Mouse (Mus musculus) embryonic fibroblast, embryonic 13.5 days (primary cell): ENCODE results near the gene Hadha. TPM values are rescaled to one million over a fixed set of nuclear protein-coding genes. Genes with fewer than 3 reads are reported as not detected.

Experiments
- H3K27ac ChIP-seq: 2 replicates; pipeline ENCODE4 v1.5.1; 2012; ENCODE audit warnings: low read length, control low read depth, inconsistent platforms; ENCODE audit not compliant: insufficient read depth
- H3K4me1 ChIP-seq: 2 replicates; pipeline ENCODE4 v1.6.1; 2011; ENCODE audit warnings: low read length; ENCODE audit not compliant: control insufficient read depth, insufficient read depth
- H3K4me3 ChIP-seq: 2 replicates; pipeline ENCODE4 v1.5.1; 2011; ENCODE audit warnings: mild to moderate bottlenecking, control low read depth, low read length; ENCODE audit not compliant: insufficient read depth
- CTCF ChIP-seq: IDR thresholded peaks from 2 replicates; pipeline ENCODE4 v1.5.1; 2011; ENCODE audit warnings: mild to moderate bottlenecking, control low read depth, low read length, moderate library complexity, borderline replicate concordance; ENCODE audit not compliant: insufficient read depth
- POLR2A ChIP-seq: IDR thresholded peaks from 2 replicates; pipeline ENCODE4 v1.6.1; 2011; ENCODE audit warnings: low read depth, mild to moderate bottlenecking, control low read depth, low read length, moderate library complexity
- polyA plus RNA-seq: library from polyadenylated mRNA; stranded (reverse); fragments of >200 nt; gene quantifications from 2 replicates; pipeline ENCODE4 v1.2.4, GENCODE M21; 2011; ENCODE audit warnings: low read depth; ENCODE audit not compliant: missing spikeins, insufficient read length

The Hadha gene
- polyA plus RNA-seq, 1 experiment, result 114 TPM

DNA sequence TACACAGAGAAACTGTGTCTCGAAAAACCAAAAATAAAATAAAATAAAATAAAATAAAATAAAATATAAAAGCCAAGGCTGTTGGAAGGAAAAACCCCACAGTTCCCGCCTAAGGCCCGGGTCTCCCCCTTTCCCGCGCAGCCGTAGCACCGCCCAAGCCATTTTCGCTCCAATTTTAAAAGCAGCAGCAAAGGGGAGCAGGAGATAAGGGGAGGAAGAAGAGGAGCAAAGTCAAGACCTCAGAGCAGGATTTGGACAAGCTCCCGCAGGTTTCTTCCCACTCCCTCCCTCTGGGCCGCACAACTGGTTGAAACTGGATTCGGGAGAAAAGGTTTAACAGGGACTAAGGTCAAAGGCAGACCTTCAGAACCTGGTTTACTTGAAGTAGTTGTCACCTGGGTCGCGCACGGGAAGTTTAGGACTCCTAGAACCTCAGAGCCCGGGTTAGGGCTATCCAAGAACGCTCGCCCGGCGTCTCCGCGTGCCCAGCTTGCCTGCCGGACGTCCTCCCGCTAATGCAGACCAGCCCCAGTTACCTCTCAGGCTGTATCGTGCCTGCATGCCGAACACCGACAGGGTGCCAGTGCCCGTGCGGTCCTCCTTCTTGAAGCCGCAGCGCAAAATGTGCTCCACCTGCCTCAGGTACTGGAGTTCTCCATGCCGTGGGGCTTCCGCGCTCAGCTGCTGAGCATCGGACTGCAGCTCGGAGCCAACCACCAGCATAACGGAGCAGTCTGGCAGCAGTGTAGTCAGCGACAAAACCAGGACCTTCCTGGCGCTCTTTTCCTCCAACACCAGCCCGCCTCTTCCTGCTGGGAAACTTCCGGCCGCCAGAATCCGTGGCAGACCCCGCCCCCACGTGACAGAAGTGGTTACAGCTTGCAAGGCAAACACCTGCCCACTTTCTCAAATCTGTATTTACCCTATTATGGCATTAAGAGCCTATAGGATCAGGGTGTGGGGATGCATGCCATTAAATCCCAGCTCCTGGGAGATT is 81.8 kb downstream of the Hadha start, which contains the start of gene Tyms:
Gene Tyms, minus strand, starts transcription at position 793 of the 997 bp plus-strand sequence.
- TF ChIP-seq CTCF (no peak), POLR2A (peak; percentile 95)
- Histone ChIP-seq H3K4me1 (no peaks in the 10 kb centered on the region), H3K4me3 (peak within 1 kb of the TSS; percentile 98), H3K27ac (peak within 1 kb of the TSS; percentile 42)

DNA sequence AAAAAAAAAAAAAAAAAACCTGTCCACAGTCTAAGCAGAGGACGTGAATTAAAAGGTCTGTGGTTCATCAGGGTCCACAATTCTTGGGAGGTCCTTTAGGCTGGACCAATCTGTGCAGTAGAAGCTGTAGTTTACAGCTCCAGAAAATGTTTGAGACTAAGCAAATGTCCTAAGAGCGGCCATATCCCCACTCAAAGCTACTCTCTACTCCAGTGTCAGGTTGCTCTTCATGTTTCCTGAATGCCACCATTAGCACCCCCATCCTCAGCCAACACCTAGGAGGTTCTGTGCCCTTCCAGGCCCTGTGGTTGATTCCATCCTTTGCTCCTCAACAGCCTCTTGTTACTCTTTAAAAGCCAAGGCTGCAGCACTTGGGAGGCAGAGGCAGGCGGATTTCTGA is 82.6 kb downstream of the Hadha start:
- H3K4me3 ChIP-seq, result peak overlapping the region; percentile 98
- H3K27ac ChIP-seq, result no peak overlapping the region
- TF ChIP-seq CTCF (no peak), POLR2A (no peak)
- H3K4me1 ChIP-seq, result no peaks in the 10 kb centered on the region

GRCm38 (mm10) chr5:30071677-30072076 is 83.3 kb downstream of the Hadha start:
- no peak overlapping the region for H3K27ac ChIP-seq
- TF ChIP-seq CTCF (no peak), POLR2A (no peak)
- H3K4me1 ChIP-seq, result no peaks in the 10 kb centered on the region
- H3K4me3 ChIP-seq, result peak overlapping the region; percentile 98; the same call in 1 of the 2 replicates

Other genes with a start within 250 kb of the Hadha start
- 2.7 and 6.9 TPM in 2 replicates for gene Il6, start 142.0 kb downstream of the Hadha start, polyA plus RNA-seq
- 61.5 and 74.1 TPM in 2 replicates for gene Tyms, start 81.5 kb downstream of the Hadha start, polyA plus RNA-seq
- 1.9 and 2.6 TPM in 2 replicates for gene Garem2, start 50.0 kb downstream of the Hadha start, polyA plus RNA-seq
- not detected in 2 replicates for gene 3110082J24Rik, start 49.1 kb downstream of the Hadha start, polyA plus RNA-seq
- gene Hadhb, start 86 bp upstream of the Hadha start, polyA plus RNA-seq, result 101 TPM in 2 replicates
- not detected in 2 replicates for gene Adgrf3, start 50.6 kb upstream of the Hadha start, polyA plus RNA-seq
- 62.4 and 65.2 TPM in 2 replicates for gene Selenoi, start 77.4 kb upstream of the Hadha start, polyA plus RNA-seq
- not detected in 2 replicates for gene Drc1, start 126.2 kb upstream of the Hadha start, polyA plus RNA-seq